Mouse (Mus musculus) intestine, embryonic 14.5 days (tissue): ENCODE results near the gene Fmod. TPM values are rescaled to one million over a fixed set of nuclear protein-coding genes. Genes with fewer than 3 reads are reported as not detected.
A peak's percentile ranks its signal among the peaks of the same experiment; 100 is the strongest.

Experiments
- ATAC-seq: fragments of 200-750 bp; cut with Nextera tagmentation; replicated peaks from 2 replicates; pipeline ENCODE4 v1.8.0; 2017; ENCODE audit warnings: low read depth, moderate number of reproducible peaks, moderate TSS enrichment, moderate library complexity; ENCODE audit not compliant: low FRiP score, low TSS enrichment
- DNase-seq: peaks from one replicate; pipeline ENCODE4 v3.0.0-alpha.2; 2018; ENCODE audit warnings: low spot score
- H3K27ac ChIP-seq: fragments of 300-500 bp; sonication (generic); 2 replicates; pipeline ENCODE4 v1.5.1; 2014; ENCODE audit warnings: low read depth, mild to moderate bottlenecking, control low read depth
- H3K27me3 ChIP-seq: fragments of 300-500 bp; sonication (generic); replicated peaks from 2 replicates; pipeline ENCODE4 v1.6.1; 2014; ENCODE audit warnings: low read length, control low read depth; ENCODE audit not compliant: control insufficient read depth, insufficient read depth
- H3K36me3 ChIP-seq: fragments of 300-500 bp; sonication (generic); 2 replicates; pipeline ENCODE4 v1.6.1; 2014; ENCODE audit warnings: low read length, control low read depth; ENCODE audit not compliant: control insufficient read depth, insufficient read depth
- H3K4me1 ChIP-seq: fragments of 300-500 bp; sonication (generic); replicated peaks from 2 replicates; pipeline ENCODE4 v1.6.1; 2014; ENCODE audit warnings: low read length, control low read depth, mixed read lengths; ENCODE audit not compliant: control insufficient read depth, insufficient read depth
- H3K4me2 ChIP-seq: fragments of 300-500 bp; sonication (generic); 2 replicates; pipeline ENCODE4 v1.6.1; 2014; ENCODE audit warnings: low read length
- H3K4me3 ChIP-seq: fragments of 300-500 bp; sonication (generic); 2 replicates; pipeline ENCODE4 v1.5.1; 2014; ENCODE audit warnings: low read depth, low read length, control low read depth, mixed read lengths
- H3K9ac ChIP-seq: fragments of 300-500 bp; sonication (generic); 2 replicates; pipeline ENCODE4 v1.6.1; 2014; ENCODE audit warnings: mild to moderate bottlenecking, low read length
- H3K9me3 ChIP-seq: fragments of 300-500 bp; sonication (generic); 2 replicates; pipeline ENCODE4 v1.6.1; 2016; ENCODE audit warnings: low read length, control low read depth; ENCODE audit not compliant: control insufficient read depth
- whole genome bisulfite sequencing: fragments of 180-500 bp; shearing (Covaris S2); extraction: QIAGEN DNeasy Blood & Tissue Kit; methylation state at CpG from one replicate; pipeline ENCODE4 v1.1.7; 2014; 5-methylcytosine and 5-hydroxymethylcytosine counted together
- polyA plus RNA-seq: library from polyadenylated mRNA; unstranded; fragments of >200 nt; fragmentation: Nextera tagmentation; extraction: Ambion mirVana; gene quantifications from 2 replicates; pipeline ENCODE4 v1.2.1, GENCODE M21; 2014

Gene Fmod
- polyA plus RNA-seq, 1 experiment from 2014 or later = 8.2 TPM

- Histone ChIP-seq H3K27ac (no peak overlapping the region), H3K36me3 (peaks cover 21% of the 10 kb centered on the region; the same call in 1 of the 2 replicates), H3K4me1 (peaks cover 48% of the 10 kb centered on the region), H3K4me2 (no peak overlapping the region), H3K9me3 (no peaks in the 10 kb centered on the region), H3K9ac (no peak overlapping the region), H3K27me3 (no peaks in the 10 kb centered on the region), H3K4me3 (no peak overlapping the region)
- WGBS = 71% methylated on average over 10 of the region's 10 CpGs
- ATAC-seq (no peak), DNase-seq (no peak)
Observed at GRCm38 (mm10) chr1:134074606-134075005, 37.6 kb downstream of the Fmod start.

GRCm38 (mm10) chr1:134075532-134075931 is 38.5 kb downstream of the Fmod start:
- Histone ChIP-seq H3K4me1 (peaks cover 46% of the 10 kb centered on the region), H3K27me3 (no peaks in the 10 kb centered on the region), H3K4me2 (peak overlapping the region; percentile 70), H3K36me3 (peaks cover 21% of the 10 kb centered on the region; the same call in 1 of the 2 replicates), H3K27ac (no peak overlapping the region), H3K9me3 (no peaks in the 10 kb centered on the region), H3K4me3 (no peak overlapping the region), H3K9ac (no peak overlapping the region)
- 86% methylated on average over 8 of the region's 8 CpGs for WGBS
- ATAC-seq (no peak), DNase-seq (no peak)

DNA sequence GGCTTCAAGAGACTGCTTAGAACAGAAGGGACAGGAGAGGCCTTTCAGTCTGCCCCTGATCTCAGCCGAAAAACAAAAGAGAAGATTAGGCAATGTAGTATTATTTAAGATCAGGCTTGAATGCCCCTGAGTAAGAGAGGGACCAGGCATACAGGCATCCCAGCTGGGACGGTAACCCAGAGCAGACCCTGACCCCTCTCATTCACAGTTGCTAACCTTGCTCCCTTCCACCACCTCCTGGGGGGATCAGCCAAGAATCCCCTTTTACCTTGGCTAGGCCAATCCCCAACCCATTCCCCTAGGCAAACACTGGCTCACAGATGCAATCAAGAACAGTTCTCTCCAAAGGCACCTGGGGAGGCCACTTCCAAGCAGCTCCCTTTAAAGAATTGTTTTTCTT is 39.7 kb downstream of the Fmod start:
- H3K27ac ChIP-seq = no peak overlapping the region
- H3K36me3 ChIP-seq = peaks cover 21% of the 10 kb centered on the region; the same call in 1 of the 2 replicates
- no peaks in the 10 kb centered on the region for H3K9me3 ChIP-seq
- WGBS = 79% methylated on average over 2 of the region's 2 CpGs
- ATAC-seq = no peak
- H3K4me1 ChIP-seq = peaks cover 37% of the 10 kb centered on the region
- H3K9ac ChIP-seq = peak overlapping the region; percentile 14; the same call in 1 of the 2 replicates
- H3K4me2 ChIP-seq = peak overlapping the region; percentile 70
- no peak for DNase-seq
- no peak overlapping the region; the same call in 1 of the 2 replicates for H3K4me3 ChIP-seq
- no peaks in the 10 kb centered on the region for H3K27me3 ChIP-seq

GRCm38 (mm10) chr1:134077389-134078060 is 40.5 kb downstream of the Fmod start:
- Histone ChIP-seq H3K27ac (0 out of 2 replicates have a peak overlapping the region, but pooled peaks have one; percentile 17), H3K9me3 (no peaks in the 10 kb centered on the region), H3K27me3 (no peaks in the 10 kb centered on the region), H3K9ac (peak overlapping the region; percentile 80), H3K36me3 (peaks cover 21% of the 10 kb centered on the region; the same call in 1 of the 2 replicates), H3K4me1 (peaks cover 37% of the 10 kb centered on the region), H3K4me2 (peak overlapping the region; percentile 70), H3K4me3 (peak overlapping the region; percentile 70)
- DNase-seq = no peak
- WGBS = 43% methylated on average over 14 of the region's 14 CpGs
- no peak for ATAC-seq

DNA sequence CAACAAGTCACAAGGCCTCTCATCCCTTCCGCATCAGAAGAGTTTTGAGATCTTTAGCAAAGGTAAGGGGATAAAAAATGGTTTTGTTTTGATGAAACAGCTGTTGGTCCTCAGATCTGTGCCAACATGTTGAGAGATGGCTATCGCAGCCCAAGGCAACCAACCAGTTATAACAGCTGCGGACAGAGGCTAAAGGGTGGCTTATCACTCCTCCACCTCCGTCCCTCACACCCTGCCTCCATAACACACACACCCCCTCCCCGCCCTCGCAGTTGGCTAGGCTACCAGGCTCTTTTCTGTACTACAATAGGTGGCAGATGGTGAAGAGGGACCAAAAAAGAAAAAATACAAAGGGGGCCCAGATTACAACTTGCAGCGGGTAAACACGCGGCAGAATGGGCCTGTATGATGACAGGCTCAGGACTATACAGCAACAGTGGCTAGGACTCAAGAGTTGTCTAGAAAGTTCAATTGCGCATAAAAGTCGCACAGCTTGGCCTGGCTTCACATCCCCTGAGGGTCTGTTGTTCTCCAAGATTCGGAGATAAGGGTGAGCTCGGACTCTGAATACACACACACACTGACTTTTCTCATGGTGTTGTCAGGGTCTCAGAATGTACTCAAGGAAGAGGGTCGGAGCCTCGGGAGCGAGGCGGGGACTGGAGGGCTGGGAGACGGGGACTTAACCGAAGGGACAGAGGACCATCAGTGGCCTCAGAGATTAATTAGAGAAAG is 41.2 kb downstream of the Fmod start:
- no peak for DNase-seq
- peak overlapping the region; percentile 70 for H3K4me3 ChIP-seq
- peak; percentile 14 for ATAC-seq
- peaks cover 33% of the 10 kb centered on the region for H3K4me1 ChIP-seq
- no peaks in the 10 kb centered on the region for H3K9me3 ChIP-seq
- peak overlapping the region; percentile 70 for H3K4me2 ChIP-seq
- H3K36me3 ChIP-seq = peaks cover 21% of the 10 kb centered on the region; the same call in 1 of the 2 replicates
- peak overlapping the region; percentile 74 for H3K27ac ChIP-seq
- 11% methylated on average over 19 of the region's 19 CpGs for WGBS
- H3K27me3 ChIP-seq = no peaks in the 10 kb centered on the region
- H3K9ac ChIP-seq = peak overlapping the region; percentile 80

DNA sequence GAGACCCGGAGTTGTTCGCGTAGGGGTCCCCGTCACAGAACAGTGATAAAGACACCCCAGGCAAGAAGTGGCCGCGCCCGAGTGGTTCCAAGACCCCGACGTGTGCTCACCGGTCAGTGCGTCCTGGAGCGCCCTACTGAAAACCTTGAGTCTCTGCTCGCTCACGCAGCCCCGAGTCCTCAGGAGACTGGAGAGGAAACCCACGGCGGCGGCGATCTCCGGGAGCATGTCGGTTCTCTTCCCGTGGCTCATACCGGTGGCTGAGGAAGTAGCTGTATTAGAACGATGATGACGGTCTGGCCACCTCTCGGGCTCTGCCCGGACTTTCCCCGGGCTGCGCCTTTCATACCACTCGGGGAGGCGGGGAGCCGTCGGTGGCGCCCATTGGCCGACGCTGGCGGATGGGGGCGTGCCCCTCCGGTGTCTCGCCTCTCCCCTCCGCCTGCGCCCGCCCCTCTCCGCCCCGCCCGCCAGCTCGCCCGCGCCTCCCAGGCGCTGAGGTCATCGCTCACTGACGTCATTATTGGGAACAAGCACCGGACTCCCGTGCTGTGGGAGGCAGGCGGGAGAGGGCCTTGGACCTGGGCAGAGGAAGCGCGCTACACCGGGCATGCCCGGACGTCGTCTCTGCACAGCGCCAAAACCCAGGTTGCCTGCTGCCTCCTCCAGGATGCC is 41.9 kb downstream of the Fmod start, which contains the start of gene Btg2:
Gene Btg2 (minus strand): TSS at position 319 of the 675 bp plus-strand sequence.
- DNase-seq (peak; percentile 99), ATAC-seq (peak; percentile 95)
- under 1% methylated on average over 57 of the region's 62 CpGs for WGBS
- peaks cover 21% of the 10 kb centered on the region; the same call in 1 of the 2 replicates for H3K36me3 ChIP-seq
- H3K9me3 ChIP-seq = no peaks in the 10 kb centered on the region
- peak within 1 kb of the TSS; percentile 70 for H3K4me3 ChIP-seq
- H3K27ac ChIP-seq = peak within 1 kb of the TSS; percentile 82
- H3K4me1 ChIP-seq = peaks cover 31% of the 10 kb centered on the region
- no peaks in the 10 kb centered on the region for H3K27me3 ChIP-seq
- H3K9ac ChIP-seq = peak within 1 kb of the TSS; percentile 80
- peak within 1 kb of the TSS; percentile 70 for H3K4me2 ChIP-seq

DNA sequence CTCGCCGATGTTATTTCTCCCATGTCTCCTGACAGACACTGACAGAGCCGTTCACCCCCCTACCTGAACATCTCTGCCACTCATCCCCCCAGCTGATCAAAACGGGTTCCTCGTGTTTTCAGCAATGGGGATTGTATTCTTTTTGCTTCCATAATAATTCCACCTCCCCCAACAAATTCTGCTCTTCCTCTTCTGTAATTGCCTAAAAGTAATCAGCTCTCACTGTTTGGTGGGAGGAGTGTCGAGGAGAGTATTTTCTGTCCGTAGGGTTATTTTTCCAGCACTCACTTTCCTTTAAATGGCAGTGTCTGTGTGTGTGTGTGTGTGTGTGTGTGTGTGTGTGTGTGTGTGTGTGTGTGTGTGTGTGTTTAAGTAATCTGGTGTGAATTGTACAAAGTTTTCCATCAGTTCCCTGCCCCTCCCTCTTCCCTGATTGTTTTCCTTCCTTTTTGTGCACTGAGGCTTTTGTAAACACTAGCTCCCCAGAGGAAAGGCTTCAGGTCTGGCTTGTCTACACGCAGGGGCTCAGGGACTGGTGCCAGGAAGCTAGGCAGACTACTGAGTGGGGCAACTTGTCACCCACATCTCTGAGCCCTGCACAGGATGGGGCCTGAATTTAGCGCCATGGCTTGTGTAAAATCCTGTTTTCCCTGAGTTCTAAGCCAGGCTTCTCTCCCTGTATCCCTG is 42.6 kb downstream of the Fmod start:
- Histone ChIP-seq H3K27me3 (no peaks in the 10 kb centered on the region), H3K4me1 (peaks cover 31% of the 10 kb centered on the region), H3K9me3 (no peaks in the 10 kb centered on the region), H3K4me3 (peak overlapping the region; percentile 70), H3K9ac (peak overlapping the region; percentile 80), H3K4me2 (peak overlapping the region; percentile 70), H3K27ac (peak overlapping the region; percentile 82), H3K36me3 (peaks cover 21% of the 10 kb centered on the region; the same call in 1 of the 2 replicates)
- ATAC-seq (0 out of 2 replicates have a peak, but pooled peaks have one; percentile 1), DNase-seq (no peak)
- 6% methylated on average over 9 of the region's 9 CpGs for WGBS

- WGBS = 81% methylated on average over 4 of the region's 4 CpGs
- H3K27ac ChIP-seq = no peak overlapping the region
- H3K4me3 ChIP-seq = no peak overlapping the region
- H3K9ac ChIP-seq = no peak overlapping the region
- H3K4me2 ChIP-seq = no peak overlapping the region
- H3K4me1 ChIP-seq = peaks cover 31% of the 10 kb centered on the region
- DNase-seq (no peak), ATAC-seq (no peak)
- H3K27me3 ChIP-seq = no peaks in the 10 kb centered on the region
- H3K36me3 ChIP-seq = peaks cover 18% of the 10 kb centered on the region; the same call in 1 of the 2 replicates
- H3K9me3 ChIP-seq = no peaks in the 10 kb centered on the region
Observed at GRCm38 (mm10) chr1:134080406-134080805, 43.4 kb downstream of the Fmod start.
